Mouse (Mus musculus) heart, embryonic 12.5 days (tissue): ENCODE results near the gene Gipc2. TPM values are rescaled to one million over a fixed set of nuclear protein-coding genes. Genes with fewer than 3 reads are reported as not detected.

Experiments used
- ATAC-seq: fragments of 200-750 bp; cut with Nextera tagmentation; 2 replicates; pipeline ENCODE4 v1.8.0; 2017; ENCODE audit warnings: moderate TSS enrichment, moderate library complexity; ENCODE audit not compliant: insufficient number of reproducible peaks, low FRiP score
- H3K27ac ChIP-seq: fragments of 300-500 bp; sonication (generic); 2 replicates; pipeline ENCODE4 v1.5.1; 2016; ENCODE audit warnings: mild to moderate bottlenecking, moderate library complexity; ENCODE audit not compliant: poor library complexity, severe bottlenecking
- H3K27me3 ChIP-seq: fragments of 300-500 bp; sonication (generic); replicated peaks from 2 replicates; pipeline ENCODE4 v1.6.1; 2016; ENCODE audit warnings: mild to moderate bottlenecking, moderate library complexity
- H3K36me3 ChIP-seq: fragments of 300-500 bp; sonication (generic); 2 replicates; pipeline ENCODE4 v1.6.1; 2016; ENCODE audit warnings: mild to moderate bottlenecking, moderate library complexity
- H3K4me1 ChIP-seq: fragments of 300-500 bp; sonication (generic); replicated peaks from 2 replicates; pipeline ENCODE4 v1.6.1; 2016; ENCODE audit warnings: mild to moderate bottlenecking
- H3K4me2 ChIP-seq: fragments of 300-500 bp; sonication (generic); 2 replicates; pipeline ENCODE4 v1.6.1; 2016; ENCODE audit warnings: mild to moderate bottlenecking, moderate library complexity
- H3K4me3 ChIP-seq: fragments of 300-500 bp; sonication (generic); 2 replicates; pipeline ENCODE4 v1.5.1; 2016; ENCODE audit warnings: mild to moderate bottlenecking
- H3K9ac ChIP-seq: fragments of 300-500 bp; sonication (generic); 2 replicates; pipeline ENCODE4 v1.6.1; 2016; ENCODE audit warnings: mild to moderate bottlenecking, moderate library complexity
- H3K9me3 ChIP-seq: fragments of 300-500 bp; sonication (generic); replicated peaks from 2 replicates; pipeline ENCODE4 v1.6.1; 2016; ENCODE audit warnings: mild to moderate bottlenecking, moderate library complexity
- WGBS: fragments of 180-500 bp; shearing (Covaris S2); methylation state at CpG from one replicate; pipeline ENCODE4 v1.1.7; 2016; 5-methylcytosine and 5-hydroxymethylcytosine counted together
- polyA plus RNA-seq: library from polyadenylated mRNA; unstranded; fragments of >200 nt; fragmentation: Nextera tagmentation; extraction: Ambion mirVana; gene quantifications from 2 replicates; pipeline ENCODE4 v1.2.1, GENCODE M21; 2016

Gene Gipc2
- polyA plus RNA-seq, 1 experiment from 2014 or later = 4.5 TPM

DNA sequence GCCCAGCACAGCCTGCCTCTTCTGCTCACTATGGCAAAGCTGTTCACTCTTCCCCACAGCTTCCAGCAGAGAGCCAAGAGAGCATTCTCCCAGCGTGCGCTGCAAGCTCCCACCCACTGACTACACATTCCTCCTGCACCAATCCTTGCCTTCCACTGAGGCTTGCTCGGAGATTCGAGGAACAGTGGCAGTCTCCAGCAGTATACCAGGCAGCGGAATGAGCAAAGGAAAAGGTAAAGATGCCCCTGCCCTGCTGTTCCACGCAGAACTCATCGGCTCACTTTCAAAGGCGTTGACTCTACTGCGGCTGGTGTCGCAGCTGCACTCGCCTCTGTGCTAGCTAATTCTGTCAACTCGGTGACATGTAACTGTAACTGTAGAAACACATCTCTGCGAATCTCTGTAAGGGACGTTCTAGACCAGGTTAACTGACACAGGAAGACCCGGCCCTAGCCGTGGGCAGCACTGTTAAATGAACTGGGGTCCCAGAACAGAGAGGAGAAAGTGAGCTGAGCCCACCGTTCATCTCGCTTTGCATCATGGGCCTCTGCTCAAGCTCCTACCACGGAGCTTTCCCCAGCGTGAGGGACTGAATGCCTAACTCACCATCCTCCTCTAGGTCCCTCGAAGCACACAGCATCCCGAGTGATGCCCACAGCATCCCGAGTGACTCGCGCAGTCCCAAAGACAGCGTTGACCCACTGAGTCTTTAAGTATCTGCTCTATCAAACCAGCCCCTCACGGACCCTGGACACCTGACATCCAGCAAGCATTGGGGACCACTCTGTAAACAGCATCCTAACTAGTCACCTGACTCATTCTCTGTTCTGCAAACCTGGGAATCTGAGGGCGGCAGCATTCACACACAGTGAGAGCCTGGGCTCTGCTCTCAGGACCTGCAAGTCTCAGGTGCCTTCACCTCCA, 59.5 kb downstream of the Gipc2 start:
- Histone ChIP-seq H3K9ac (peak overlapping the region; percentile 59), H3K27me3 (no peaks in the 10 kb centered on the region; the same call in 1 of the 2 replicates), H3K4me2 (peak overlapping the region; percentile 77), H3K36me3 (no peaks in the 10 kb centered on the region), H3K4me1 (peaks cover 40% of the 10 kb centered on the region), H3K27ac (no peak overlapping the region), H3K4me3 (peak overlapping the region; percentile 37), H3K9me3 (no peaks in the 10 kb centered on the region)
- WGBS = 2% methylated on average over 28 of the region's 28 CpGs
- ATAC-seq = peak; percentile 13; the same call in 1 of the 2 replicates

DNA sequence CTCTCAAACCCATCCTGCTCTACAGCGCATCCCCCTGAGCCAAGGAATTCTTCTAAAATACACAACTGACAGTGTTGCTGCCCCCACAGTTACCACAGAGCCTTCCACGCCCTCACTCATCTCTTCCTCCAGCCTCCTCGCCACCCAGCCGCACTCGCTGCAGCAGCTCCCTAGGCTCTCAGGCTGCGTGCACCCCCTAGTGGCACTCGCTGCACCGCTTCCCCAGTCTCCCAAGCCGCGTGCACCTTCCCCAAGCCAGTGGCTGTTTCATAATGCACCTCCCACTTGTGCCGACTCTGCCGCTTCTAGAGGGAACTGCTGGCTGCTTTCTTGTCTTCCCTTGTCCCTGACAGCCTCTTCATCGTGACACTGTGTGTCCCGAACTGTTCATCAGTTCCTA, 60.7 kb downstream of the Gipc2 start:
- Histone ChIP-seq H3K36me3 (no peaks in the 10 kb centered on the region), H3K4me1 (peaks cover 36% of the 10 kb centered on the region), H3K4me3 (peak overlapping the region; percentile 26), H3K9me3 (no peaks in the 10 kb centered on the region), H3K9ac (peak overlapping the region; percentile 42; the same call in 1 of the 2 replicates), H3K27ac (no peak overlapping the region), H3K4me2 (peak overlapping the region; percentile 60), H3K27me3 (no peaks in the 10 kb centered on the region; the same call in 1 of the 2 replicates)
- peak; percentile 49; the same call in 1 of the 2 replicates for ATAC-seq
- 2% methylated on average over 14 of the region's 14 CpGs for WGBS

DNA sequence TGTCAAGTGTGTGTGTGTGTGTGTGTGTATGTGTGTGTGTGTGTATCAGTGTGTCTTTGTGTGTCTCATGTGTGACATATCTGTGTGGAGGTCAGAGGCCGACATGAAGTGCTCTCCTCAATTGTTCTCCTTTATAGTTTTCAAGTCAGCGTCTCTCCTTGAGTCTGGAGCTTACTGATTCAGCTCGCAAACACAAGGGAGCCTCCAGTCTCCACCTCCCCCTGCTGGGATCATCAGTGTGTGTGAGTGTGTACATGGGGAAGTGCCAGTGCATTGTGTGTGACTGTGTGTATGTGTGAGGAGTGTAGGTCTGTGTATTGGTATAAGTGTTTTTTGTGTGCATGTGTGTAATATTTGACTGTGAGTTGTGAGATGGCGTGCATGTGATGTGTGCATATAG, 62.6 kb downstream of the Gipc2 start:
- 87% methylated on average over 4 of the region's 4 CpGs for WGBS
- Histone ChIP-seq H3K36me3 (no peaks in the 10 kb centered on the region), H3K4me2 (no peak overlapping the region), H3K27me3 (no peaks in the 10 kb centered on the region; the same call in 1 of the 2 replicates), H3K27ac (no peak overlapping the region), H3K4me1 (peaks cover 30% of the 10 kb centered on the region), H3K9ac (no peak overlapping the region), H3K9me3 (no peaks in the 10 kb centered on the region; the same call in 1 of the 2 replicates), H3K4me3 (no peak overlapping the region)
- no peak for ATAC-seq

DNA sequence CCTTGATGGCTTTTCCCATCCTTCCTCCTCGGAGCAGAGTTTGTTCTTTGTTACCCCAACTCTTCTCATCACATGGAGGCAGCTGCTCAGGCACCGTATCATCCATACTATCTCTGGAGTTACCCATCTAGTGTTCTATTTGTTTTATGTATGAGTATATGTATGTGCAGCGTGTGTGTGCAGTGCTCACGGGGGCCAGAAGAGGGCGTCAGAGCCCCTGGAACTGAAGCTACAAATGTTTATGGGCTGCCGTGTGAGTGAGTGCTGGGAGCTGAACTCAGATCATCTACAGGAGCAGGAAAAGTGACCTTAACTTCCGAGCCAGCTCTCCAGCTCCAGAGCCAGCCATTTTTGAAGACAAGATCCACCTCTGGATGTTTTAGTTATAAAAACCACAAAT, 64.6 kb downstream of the Gipc2 start:
- Histone ChIP-seq H3K4me3 (no peak overlapping the region), H3K27me3 (no peaks in the 10 kb centered on the region; the same call in 1 of the 2 replicates), H3K4me1 (peaks cover 13% of the 10 kb centered on the region), H3K27ac (no peak overlapping the region), H3K9me3 (no peaks in the 10 kb centered on the region; the same call in 1 of the 2 replicates), H3K36me3 (no peaks in the 10 kb centered on the region), H3K4me2 (no peak overlapping the region), H3K9ac (no peak overlapping the region)
- WGBS = 88% methylated on average over 7 of the region's 7 CpGs
- ATAC-seq = no peak

DNA sequence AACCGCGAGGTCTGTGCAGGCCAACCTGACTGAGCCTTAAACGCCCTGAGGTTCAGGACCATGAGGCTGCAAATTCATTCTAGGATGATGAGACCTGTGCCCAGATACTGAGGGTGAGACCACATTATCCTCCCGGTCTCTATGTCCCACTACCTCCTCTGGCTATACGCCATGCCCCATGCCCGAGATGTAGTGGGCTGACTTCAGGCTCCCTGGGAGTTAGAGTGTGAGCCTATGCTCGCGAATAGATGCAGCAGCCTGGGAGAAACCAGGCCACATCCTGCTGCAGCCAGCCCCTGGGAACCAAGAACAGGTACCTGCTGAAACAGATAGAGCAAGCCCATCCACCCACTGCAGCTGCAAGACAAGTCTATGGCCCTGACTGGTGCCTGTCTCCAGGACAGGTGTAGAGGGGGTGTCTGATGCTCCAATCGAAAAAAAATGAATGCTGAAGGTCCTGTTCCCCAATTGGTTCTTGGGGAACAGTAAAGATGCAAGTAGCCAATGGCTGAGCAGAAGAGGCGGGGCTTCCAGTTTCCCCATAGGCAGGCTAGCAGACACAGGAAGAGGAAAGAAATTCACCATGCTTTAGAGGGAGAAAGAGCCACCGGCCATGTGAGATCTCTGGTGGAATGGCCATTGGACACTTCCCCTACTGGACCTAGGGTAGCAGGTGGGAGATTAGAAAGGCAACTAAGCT, 65.8 kb downstream of the Gipc2 start:
- Histone ChIP-seq H3K27me3 (no peaks in the 10 kb centered on the region; the same call in 1 of the 2 replicates), H3K4me2 (peak overlapping the region; percentile 12; the same call in 1 of the 2 replicates), H3K4me3 (no peak overlapping the region), H3K4me1 (0 out of 2 replicates have a peak, but pooled peaks cover 2% of the 10 kb centered on the region), H3K36me3 (no peaks in the 10 kb centered on the region), H3K9ac (no peak overlapping the region), H3K27ac (no peak overlapping the region), H3K9me3 (no peaks in the 10 kb centered on the region; the same call in 1 of the 2 replicates)
- WGBS = 42% methylated on average over 11 of the region's 11 CpGs
- ATAC-seq = no peak

DNA sequence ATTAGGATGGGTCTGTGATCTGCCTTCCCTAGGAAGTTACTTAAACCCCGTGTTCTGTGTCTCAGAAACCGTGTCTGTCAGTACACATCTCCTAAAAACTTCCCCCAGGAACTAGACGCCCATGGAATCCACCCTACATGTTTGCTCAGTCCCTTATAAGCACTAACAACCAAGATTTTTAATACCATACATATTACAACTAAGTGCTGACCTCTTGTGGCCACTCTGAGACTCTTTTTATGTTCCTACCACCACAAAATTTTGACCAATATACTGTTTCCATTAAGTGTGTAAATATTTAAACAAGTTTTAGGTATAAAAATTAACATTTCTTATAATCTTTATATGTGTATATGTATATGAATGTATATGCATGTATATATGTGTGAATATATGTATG, 71.0 kb downstream of the Gipc2 start:
- no peaks in the 10 kb centered on the region for H3K4me1 ChIP-seq
- H3K4me2 ChIP-seq = no peak overlapping the region
- H3K9me3 ChIP-seq = no peaks in the 10 kb centered on the region; the same call in 1 of the 2 replicates
- no peak overlapping the region for H3K4me3 ChIP-seq
- H3K27ac ChIP-seq = no peak overlapping the region
- no peaks in the 10 kb centered on the region for H3K36me3 ChIP-seq
- H3K27me3 ChIP-seq = 0 out of 2 replicates have a peak, but pooled peaks cover 3% of the 10 kb centered on the region
- 7% methylated on average over 3 of the region's 3 CpGs for WGBS
- no peak for ATAC-seq
- no peak overlapping the region for H3K9ac ChIP-seq

DNA sequence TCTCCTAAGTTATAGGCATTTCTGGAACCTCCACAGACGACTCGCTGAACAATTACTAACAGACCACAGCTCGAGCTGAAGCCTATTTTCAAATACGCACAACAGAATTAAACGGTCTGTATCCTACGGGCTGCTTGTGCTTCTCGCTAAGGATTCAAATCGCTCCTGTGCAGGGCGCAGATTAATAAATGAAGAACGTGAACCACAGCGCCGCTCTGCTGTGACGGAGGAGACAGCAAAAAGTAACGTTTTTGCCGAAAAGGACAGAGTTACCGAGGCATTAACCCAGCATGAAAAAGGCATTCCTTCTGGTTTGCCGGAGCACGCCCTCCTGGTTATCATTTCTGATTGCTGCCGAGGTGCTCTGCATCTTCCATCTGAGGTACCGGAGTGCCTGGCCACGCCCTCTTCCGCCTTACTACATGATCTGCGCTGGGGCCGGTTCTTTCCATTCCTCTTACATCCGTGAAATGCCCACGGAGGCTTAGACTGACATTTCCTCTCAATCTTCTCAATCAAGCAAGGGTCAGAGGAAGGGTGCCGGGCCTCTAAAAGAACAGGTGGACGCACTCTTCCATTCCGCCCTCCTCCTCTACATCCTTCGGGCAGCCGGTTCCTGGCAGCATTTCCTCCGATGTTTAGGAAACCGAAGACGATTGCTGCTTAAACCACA, 73.5 kb downstream of the Gipc2 start:
- WGBS = 48% methylated on average over 34 of the region's 34 CpGs
- H3K27ac ChIP-seq = no peak overlapping the region
- no peak for ATAC-seq

DNA sequence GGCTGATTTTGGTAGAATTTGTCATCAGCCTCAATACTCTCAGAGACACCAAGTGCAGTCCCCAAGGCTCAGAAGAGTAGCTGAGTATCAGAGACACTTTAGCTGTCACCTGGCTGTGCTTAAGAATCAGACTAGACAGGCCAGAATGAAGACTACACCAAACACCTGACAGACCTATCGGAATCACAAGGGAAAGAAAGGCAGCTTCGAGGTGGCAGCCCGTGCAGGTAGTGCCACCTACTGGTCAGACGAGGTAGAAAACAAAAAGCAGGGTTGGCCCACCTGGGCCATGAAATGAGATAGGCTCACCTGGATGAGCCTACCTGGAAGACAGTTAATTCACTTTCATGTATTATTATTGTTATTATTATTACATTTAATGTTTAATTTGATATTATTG, 76.9 kb downstream of the Gipc2 start:
- Histone ChIP-seq H3K9ac (no peak overlapping the region), H3K4me1 (no peaks in the 10 kb centered on the region), H3K27ac (no peak overlapping the region), H3K4me2 (no peak overlapping the region), H3K27me3 (0 out of 2 replicates have a peak, but pooled peaks cover 1% of the 10 kb centered on the region), H3K9me3 (no peaks in the 10 kb centered on the region), H3K4me3 (no peak overlapping the region), H3K36me3 (no peaks in the 10 kb centered on the region)
- no peak for ATAC-seq
- 3% methylated on average over 4 of the region's 4 CpGs for WGBS

More for the DNA sequence above, 73.5 kb downstream of the Gipc2 start:
- no peaks in the 10 kb centered on the region for H3K9me3 ChIP-seq
- H3K36me3 ChIP-seq = no peaks in the 10 kb centered on the region
- no peak overlapping the region for H3K9ac ChIP-seq
- peak overlapping the region; percentile 58 for H3K4me2 ChIP-seq
- H3K4me3 ChIP-seq = peak overlapping the region; percentile 40
- H3K27me3 ChIP-seq = 0 out of 2 replicates have a peak, but pooled peaks cover 3% of the 10 kb centered on the region
- H3K4me1 ChIP-seq = no peaks in the 10 kb centered on the region

DNA sequence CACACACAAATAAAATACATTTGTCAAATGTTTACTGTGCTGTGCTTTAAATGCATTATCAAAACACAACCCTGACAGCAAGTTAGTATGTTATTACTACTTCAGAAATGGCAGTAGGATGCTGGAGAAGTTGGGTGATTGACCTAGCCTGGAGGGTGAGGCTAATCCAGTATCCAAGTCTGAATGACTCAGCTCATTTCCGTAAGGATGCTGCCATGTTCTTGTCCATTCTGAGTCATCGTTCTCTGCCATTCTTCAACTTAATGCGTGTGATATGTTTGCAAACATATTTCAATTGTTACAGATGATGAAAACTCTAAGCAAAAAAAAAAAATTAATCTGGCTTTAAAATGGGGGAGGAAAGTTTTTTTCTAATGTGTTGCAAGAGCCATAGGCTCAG, 84.6 kb downstream of the Gipc2 start:
- Histone ChIP-seq H3K36me3 (no peaks in the 10 kb centered on the region), H3K4me2 (no peak overlapping the region), H3K4me1 (no peaks in the 10 kb centered on the region), H3K27ac (no peak overlapping the region), H3K4me3 (no peak overlapping the region), H3K9ac (no peak overlapping the region), H3K9me3 (no peaks in the 10 kb centered on the region), H3K27me3 (no peaks in the 10 kb centered on the region)
- ATAC-seq = no peak
- 85% methylated on average over 3 of the region's 3 CpGs for WGBS

DNA sequence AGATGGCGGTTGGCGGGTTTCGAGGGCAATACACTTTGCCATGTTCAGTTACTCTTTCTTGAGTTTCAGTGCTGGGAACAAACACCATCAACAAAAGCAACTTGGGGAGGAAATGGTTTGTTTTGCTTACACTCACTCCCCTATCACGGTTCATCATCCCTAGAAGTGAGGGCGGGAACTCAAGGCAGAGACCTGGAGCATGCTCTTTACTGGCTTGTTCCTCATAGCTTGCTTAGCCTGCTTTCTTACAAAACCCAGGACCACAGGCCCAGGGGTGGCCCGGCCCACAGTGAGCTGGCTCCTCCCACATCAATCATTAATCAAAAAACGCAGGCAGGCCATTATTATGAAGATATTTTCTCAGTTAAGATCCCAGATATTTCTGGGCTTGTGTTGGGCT, 89.9 kb downstream of the Gipc2 start:
- Histone ChIP-seq H3K4me1 (no peaks in the 10 kb centered on the region), H3K27ac (no peak overlapping the region), H3K36me3 (no peaks in the 10 kb centered on the region), H3K4me2 (no peak overlapping the region), H3K27me3 (no peaks in the 10 kb centered on the region), H3K4me3 (no peak overlapping the region), H3K9me3 (no peaks in the 10 kb centered on the region), H3K9ac (no peak overlapping the region)
- ATAC-seq = no peak
- WGBS = 74% methylated on average over 7 of the region's 7 CpGs
